Mouse (Mus musculus): Measurements from ENCODE around the gene 0610040J01Rik.
"Not testable (repeated sequence)": the region's sequence is repeated elsewhere in the genome, so short reads cannot be mapped to it uniquely, and the experiment has no call there.

GRCm38 (mm10) chr5:63897001-63897819 lies 85.0 kb downstream of the 0610040J01Rik start:
- not testable (repeated sequence) for TF ChIP-seq CTCF (conservative IDR thresholded peaks at IDR 0.05 in 1 of 2, IDR thresholded peaks at IDR 0.05 in 1 of 2; ENCODE audit: low read depth in 2 of 2, low read length in 2 of 2); POLR2A (IDR thresholded peaks at IDR 0.05; ENCODE audit: low read depth, low read length); CHD2 (IDR thresholded peaks at IDR 0.05; ENCODE audit: low read length); POLR2AphosphoS2 (IDR thresholded peaks at IDR 0.05; ENCODE audit: low read depth, low read length); MAFK (IDR thresholded peaks at IDR 0.05; ENCODE audit: insufficient replicate concordance, low read length); UBTF (IDR thresholded peaks at IDR 0.05; ENCODE audit: low read depth, low read length); TBP (conservative IDR thresholded peaks at IDR 0.05; ENCODE audit: low read depth, low read length); MYC (IDR thresholded peaks at IDR 0.05; ENCODE audit: low read depth, low read length); TCF12 (IDR thresholded peaks at IDR 0.05; ENCODE audit: low read depth, low read length); ZKSCAN1 (IDR thresholded peaks at IDR 0.05; ENCODE audit: borderline replicate concordance, low read depth, low read length); NRF1 (IDR thresholded peaks at IDR 0.05; ENCODE audit: low read depth, low read length); MAX (IDR thresholded peaks at IDR 0.05; ENCODE audit: low read length)

Data from CH12.LX (cell line).